Mouse (Mus musculus): ENCODE measurements around the gene Vapb.

Vapb gene

GRCm38 (mm10) chr2:173791904-173792757 lies 54.8 kb downstream of the Vapb start:
- no peak for DNase-seq (ENCODE audit: low spot score)

GRCm38 (mm10) chr2:173794018-173794417 lies 56.7 kb downstream of the Vapb start:
- no peak for DNase-seq (ENCODE audit: low spot score)

GRCm38 (mm10) chr2:173794531-173795510 lies 57.5 kb downstream of the Vapb start:
- no peak for DNase-seq (ENCODE audit: low spot score)

- DNase-seq (ENCODE audit: low spot score): no peak
Observed at GRCm38 (mm10) chr2:173795801-173796673, 58.7 kb downstream of the Vapb start.

- DNase-seq (ENCODE audit: low spot score): no peak
Observed at GRCm38 (mm10) chr2:173796674-173796963, 59.3 kb downstream of the Vapb start.

- DNase-seq (ENCODE audit: low spot score): no peak
Observed at GRCm38 (mm10) chr2:173799513-173799912, 62.2 kb downstream of the Vapb start.

GRCm38 (mm10) chr2:173800566-173800965 lies 63.3 kb downstream of the Vapb start:
- DNase-seq (ENCODE audit: low spot score): no peak

- no peak for DNase-seq (ENCODE audit: low spot score)
Observed at GRCm38 (mm10) chr2:173801405-173801876, 64.1 kb downstream of the Vapb start.

- no peak for DNase-seq (ENCODE audit: low spot score)
Observed at GRCm38 (mm10) chr2:173802176-173802575, 64.9 kb downstream of the Vapb start.

GRCm38 (mm10) chr2:173802956-173803355 lies 65.6 kb downstream of the Vapb start:
- no peak for DNase-seq (ENCODE audit: low spot score)

GRCm38 (mm10) chr2:173803827-173804226 lies 66.5 kb downstream of the Vapb start:
- DNase-seq (ENCODE audit: low spot score): no peak

GRCm38 (mm10) chr2:173806621-173807020 lies 69.3 kb downstream of the Vapb start:
- no peak for DNase-seq (ENCODE audit: low spot score)

GRCm38 (mm10) chr2:173808942-173809341 lies 71.6 kb downstream of the Vapb start:
- no peak for DNase-seq (ENCODE audit: low spot score)

- DNase-seq (ENCODE audit: low spot score): no peak
Observed at GRCm38 (mm10) chr2:173810036-173810850, 72.9 kb downstream of the Vapb start.

- no peak for DNase-seq (ENCODE audit: low spot score)
Observed at GRCm38 (mm10) chr2:173810851-173811130, 73.5 kb downstream of the Vapb start.

- DNase-seq (ENCODE audit: low spot score): no peak
Observed at GRCm38 (mm10) chr2:173811850-173812249, 74.5 kb downstream of the Vapb start.

- DNase-seq (ENCODE audit: low spot score): no peak
Observed at GRCm38 (mm10) chr2:173813071-173813470, 75.8 kb downstream of the Vapb start.

- DNase-seq (ENCODE audit: low spot score): no peak
Observed at GRCm38 (mm10) chr2:173826287-173826686, 89.0 kb downstream of the Vapb start.

- no peak for DNase-seq (ENCODE audit: low spot score)
Observed at GRCm38 (mm10) chr2:173827228-173827627, 89.9 kb downstream of the Vapb start.

- DNase-seq (ENCODE audit: low spot score): no peak
Observed at GRCm38 (mm10) chr2:173828134-173828533, 90.8 kb downstream of the Vapb start.

- no peak for DNase-seq (ENCODE audit: low spot score)
Observed at GRCm38 (mm10) chr2:173832828-173833492, 95.6 kb downstream of the Vapb start.
